Mouse (Mus musculus): Measurements from ENCODE around the gene Ap5z1.

DNA sequence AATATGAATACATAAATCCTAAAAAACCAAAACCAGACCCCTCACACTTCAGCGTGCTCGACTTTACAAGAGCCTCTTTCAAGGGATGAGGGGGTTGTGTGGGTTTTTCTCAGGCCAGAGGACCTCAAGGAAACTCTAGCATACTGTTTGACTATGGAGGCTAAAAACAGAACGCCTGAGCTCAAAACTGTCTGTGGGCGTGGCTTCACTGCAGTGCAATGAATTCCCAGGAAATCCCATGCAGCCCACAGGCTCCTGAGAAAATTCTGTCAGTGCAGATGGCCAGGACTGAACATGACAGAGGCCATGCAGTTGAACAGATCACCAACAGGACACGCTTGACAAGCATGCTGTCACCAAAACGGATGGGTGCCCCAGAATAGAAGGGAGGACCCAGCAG, 55.2 kb downstream of the Ap5z1 start:
- TF ChIP-seq CTCF (conservative IDR thresholded peaks at IDR 0.05; ENCODE audit: low read length), result no peak
- no peak for TF ChIP-seq NANOG (IDR thresholded peaks at IDR 0.05; ENCODE audit: borderline replicate concordance, low read length)
- TF ChIP-seq POU5F1 (IDR thresholded peaks at IDR 0.05; ENCODE audit: borderline replicate concordance, low read length), result no peak

Measured in E14TG2a.4 (cell line).